Mouse (Mus musculus): ENCODE measurements at regions not wholly inside any gene's neighbourhood (a gene's known extent, or its start where the extent isn't known, plus 50 kb on each side); places are given as distances from the start of the nearest gene placed in this dataset.

- DNase-seq, result no peak
Measured at GRCm38 (mm10) chr9:41542511-41542910, 381.0 kb upstream of the Ubash3b start.

DNA sequence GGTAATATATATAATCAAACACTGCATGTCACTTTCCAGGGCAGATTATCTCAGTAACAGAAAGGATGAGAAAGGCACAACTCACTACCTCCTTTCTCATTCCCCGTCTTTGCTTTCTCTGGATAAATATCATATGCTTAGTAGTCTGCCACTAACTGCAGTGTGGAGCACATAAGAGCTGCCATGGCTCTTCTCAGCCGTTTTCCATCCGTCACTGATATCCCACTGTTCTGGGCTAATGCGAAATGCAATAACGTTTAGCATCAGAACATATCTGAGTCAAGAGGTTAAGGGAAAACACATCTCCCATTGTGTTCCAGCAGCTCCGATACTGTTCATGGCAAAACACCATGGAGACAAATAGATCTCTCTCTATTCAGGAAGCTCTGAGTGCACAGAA lies 379.8 kb upstream of the Ubash3b start:
- no peak for DNase-seq

DNA sequence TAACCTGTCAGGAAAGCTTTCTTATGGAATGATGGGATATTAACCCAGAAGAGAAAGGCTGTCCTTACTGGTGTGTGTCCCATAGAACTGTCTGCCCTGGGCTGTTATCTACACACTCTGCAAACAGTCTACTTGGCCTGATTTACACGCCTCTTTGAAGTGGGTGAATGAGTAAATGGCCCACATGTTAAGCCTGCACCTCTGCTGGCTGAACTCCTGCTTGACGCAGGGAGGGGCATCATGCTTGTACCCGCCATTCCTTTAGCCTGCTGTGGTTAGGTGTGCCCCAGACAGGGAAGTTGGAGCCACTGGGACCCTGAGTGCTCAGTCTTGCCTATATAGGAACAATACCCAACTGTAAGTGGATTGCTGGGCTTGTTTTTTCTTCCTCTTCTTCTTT lies 371.3 kb upstream of the Ubash3b start:
- no peak for DNase-seq

DNA sequence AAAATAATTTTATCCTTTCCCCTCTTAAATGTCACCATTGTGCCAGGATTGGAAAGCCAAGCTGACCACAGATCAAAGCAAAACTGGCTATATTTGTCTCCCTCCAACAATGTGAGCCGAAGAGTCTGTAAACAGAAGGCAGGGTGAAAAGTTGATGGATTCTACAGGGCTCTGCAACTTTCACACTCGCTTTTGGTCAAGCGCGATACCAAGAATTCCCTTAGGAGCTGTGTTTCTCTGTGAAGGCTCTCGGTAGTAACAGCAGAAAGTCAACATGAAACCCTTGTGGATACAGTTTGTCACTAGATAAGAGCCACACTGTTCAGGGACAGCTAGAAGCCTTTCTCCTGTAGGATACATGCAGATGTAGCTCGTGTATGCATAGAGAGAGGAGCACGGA lies 370.8 kb upstream of the Ubash3b start:
- no peak for DNase-seq

- DNase-seq, result no peak
Measured at GRCm38 (mm10) chr9:41531596-41531995, 370.1 kb upstream of the Ubash3b start.

DNA sequence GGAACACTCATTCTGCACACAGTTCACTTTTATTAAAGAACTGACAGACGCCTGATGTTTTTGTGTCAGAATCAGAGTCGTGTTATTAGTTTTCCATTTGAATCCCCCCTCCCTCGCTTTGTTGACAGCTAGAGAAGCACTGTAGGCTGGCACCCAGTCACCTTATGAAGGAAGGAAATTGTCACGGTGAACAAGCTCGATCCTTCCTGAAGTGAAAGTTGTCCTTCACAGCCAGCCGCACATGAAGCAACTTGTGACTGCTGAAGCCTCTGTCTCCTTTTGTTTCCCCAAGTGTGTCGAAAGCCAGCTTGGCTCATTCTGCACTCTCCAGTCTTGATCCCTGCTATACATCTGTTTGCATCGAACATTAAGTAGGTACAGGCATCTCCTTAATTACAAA lies 364.6 kb upstream of the Ubash3b start:
- DNase-seq, result no peak

DNA sequence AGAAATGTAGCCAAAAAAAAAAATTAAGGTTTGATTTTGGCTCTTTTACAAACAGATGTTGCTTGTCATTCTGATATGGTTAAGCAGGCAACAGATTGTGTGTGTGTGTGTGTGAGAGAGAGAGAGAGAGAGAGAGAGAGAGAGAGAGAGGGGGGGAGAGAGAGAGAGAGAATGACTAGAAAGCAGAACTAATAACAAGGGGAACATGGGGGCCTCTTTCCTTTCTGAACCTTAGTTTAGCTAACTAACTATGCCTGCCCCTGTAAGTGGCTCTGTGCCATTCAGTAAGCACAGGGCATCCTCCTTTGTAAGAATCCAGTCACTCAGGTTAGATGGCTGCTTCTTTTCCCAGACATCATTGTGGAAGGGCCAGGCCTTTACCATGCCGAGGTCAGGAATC lies 364.0 kb upstream of the Ubash3b start:
- no peak for DNase-seq

GRCm38 (mm10) chr9:41524591-41524990 lies 363.1 kb upstream of the Ubash3b start:
- no peak for DNase-seq

- no peak for DNase-seq
Measured at GRCm38 (mm10) chr9:41523969-41524368, 362.5 kb upstream of the Ubash3b start.

GRCm38 (mm10) chr9:41522302-41522701 lies 360.8 kb upstream of the Ubash3b start:
- no peak for DNase-seq

- no peak for DNase-seq
Measured at GRCm38 (mm10) chr9:41517787-41518186, 356.3 kb upstream of the Ubash3b start.

DNA sequence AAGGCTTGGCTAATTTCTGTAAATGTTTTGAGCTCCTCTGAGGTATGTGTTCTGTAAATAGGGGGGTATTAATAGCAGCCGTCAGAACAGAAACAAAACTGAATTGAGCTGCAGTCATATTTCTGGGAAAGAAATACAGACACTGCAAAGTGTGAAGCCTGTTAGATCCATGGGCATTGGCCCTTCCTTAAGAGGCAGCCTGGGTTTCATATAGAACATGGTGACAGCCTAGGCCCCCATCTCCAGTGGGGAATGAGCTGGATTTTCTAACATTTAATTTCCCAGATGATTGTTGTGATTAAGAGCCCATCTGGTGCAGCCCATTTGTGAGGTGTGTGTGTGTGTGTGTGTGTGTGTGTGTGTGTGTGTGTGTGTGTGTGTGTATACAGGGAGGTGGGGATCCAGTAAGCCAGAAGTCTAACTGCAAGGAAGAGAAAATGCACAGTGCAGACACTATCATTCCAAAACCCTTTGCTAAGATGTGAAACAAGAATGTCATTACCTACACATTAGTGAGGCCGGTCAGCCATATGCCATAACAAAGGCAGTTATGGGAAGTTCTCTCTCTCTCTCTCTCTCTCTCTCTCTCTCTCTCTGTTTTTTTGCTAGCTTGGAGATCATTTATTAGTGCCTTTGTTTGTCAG lies 355.7 kb upstream of the Ubash3b start:
- DNase-seq, result no peak

DNA sequence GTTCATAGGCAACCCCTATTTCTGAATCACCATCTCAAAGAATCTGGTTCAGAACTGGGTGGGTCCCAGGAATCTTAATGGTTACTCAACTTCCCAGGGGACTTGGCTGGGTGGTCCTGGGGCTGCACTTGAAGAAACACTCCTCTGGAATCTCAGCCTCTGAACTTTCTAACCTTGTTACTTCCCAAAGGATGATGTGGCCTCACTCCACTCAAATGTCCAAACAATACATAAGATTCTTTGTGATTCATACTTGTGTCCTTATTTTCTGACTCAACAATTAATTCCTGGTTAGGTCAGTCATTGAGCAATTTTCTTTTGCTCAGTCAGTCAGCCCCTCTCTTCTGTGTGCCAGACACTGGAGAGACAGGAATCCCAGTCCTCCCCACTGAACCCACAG lies 353.7 kb upstream of the Ubash3b start:
- DNase-seq, result no peak

GRCm38 (mm10) chr9:41513701-41514100 lies 352.2 kb upstream of the Ubash3b start:
- DNase-seq, result no peak

GRCm38 (mm10) chr9:41509597-41509996 lies 348.1 kb upstream of the Ubash3b start:
- DNase-seq, result no peak

GRCm38 (mm10) chr9:41508746-41509145 lies 347.2 kb upstream of the Ubash3b start:
- no peak for DNase-seq

DNA sequence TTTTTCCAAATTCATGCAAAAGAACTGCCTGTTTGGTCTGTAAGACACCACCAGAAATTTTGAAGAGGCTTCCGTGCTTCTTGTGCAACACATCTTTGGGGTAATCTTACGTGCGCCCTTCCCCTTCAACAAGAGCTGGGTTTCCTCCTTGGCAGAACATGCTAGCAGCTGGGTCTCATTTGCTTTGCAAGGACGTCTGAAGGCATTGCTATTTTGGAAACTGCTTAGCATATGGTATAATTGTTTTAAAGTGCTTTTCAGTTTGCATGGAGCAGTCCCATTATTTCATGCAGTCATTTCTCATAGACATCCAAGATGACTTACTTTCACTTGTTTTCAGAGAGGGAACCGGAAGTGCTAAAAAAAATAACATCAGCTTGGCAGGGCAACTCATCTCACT lies 336.8 kb upstream of the Ubash3b start:
- DNase-seq, result peak; percentile 37

DNA sequence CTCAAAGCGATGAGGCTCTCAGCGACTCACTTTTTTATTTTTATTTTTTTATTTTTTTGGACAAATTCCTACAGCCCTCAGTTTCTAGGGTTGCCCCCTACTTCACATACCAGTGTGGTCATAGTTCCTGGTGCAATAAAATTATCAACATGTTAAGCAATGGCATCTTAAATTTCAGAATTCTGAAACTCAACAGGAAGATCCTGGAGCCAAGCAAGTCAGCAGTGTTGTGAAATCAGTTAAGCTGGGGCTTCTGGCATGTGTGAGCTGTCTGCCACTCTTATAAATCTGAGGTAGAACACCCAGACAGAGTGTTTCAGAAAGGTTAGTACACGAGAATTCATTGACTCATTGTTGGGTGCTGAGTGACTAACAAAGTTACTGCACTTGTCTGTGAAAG lies 328.6 kb upstream of the Ubash3b start:
- DNase-seq, result no peak

GRCm38 (mm10) chr9:41488046-41488445 lies 326.5 kb upstream of the Ubash3b start:
- DNase-seq, result no peak

- no peak for DNase-seq
Measured at GRCm38 (mm10) chr9:41483218-41483617, 321.7 kb upstream of the Ubash3b start.

- DNase-seq, result no peak
Measured at GRCm38 (mm10) chr9:41481611-41482266, 320.2 kb upstream of the Ubash3b start.

DNA sequence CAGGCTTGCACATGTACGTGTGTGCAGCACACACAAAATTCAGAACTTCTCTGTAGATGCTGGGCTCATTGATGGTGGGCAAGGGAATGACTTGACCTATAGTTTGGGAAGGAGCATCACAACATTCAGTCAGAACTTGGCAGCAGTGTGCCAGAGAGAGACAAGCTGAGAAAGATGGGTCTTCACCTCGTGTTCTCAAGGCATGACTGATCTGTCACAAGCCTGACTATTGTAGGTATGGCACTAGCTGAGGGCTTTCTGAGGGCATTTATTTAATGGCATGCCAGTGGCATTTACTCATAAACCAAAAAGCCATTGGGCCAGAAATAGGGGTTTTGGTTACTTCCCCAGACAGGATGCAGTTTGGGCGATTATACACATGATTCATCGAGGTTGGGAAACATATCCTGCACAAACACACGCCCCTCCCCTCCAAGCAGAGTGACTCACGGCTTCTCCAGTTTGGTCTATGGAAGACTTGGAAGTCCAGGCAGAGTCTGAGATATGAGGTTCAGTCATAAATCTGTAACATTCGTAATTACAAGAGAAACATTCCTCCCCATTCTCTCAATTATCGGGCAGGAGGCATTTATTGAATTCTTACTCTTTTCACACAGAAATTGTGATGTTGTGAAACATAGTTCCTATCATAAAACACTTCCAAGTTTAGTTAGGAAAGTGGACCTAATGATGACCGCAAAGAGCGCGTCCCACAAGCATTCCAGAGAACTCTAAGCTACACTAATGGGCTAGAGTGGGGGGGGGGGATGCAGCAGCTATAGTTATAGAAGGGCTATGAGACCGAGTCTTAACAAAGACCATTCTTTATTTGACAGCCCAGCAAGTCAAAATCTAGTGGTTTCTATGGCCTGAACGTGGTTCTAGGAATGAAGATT lies 318.6 kb upstream of the Ubash3b start:
- DNase-seq, result no peak

DNA sequence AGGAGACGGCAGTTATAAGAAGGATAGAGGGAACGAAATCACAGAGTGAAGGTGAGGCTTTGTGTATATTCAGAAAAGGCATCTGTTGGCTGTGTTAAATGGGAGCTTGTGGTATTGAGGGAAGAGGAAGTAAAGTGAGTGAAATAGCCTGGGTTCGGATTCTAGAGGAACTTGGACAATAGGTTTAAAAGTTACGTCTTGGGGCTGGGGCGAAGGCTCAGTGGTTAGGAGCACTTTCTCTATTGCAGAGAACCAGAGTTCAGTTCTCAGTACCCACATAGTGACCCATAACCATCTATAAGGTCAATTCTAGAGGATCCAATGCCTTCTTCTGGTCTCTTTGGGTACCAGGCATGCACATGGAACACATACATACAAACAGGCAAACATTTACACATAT lies 317.6 kb upstream of the Ubash3b start:
- no peak for DNase-seq
